Mouse (Mus musculus) kidney, adult 2 months (tissue): ENCODE data around the gene Rnf114.

Source experiments
- CTCF ChIP-seq: fragments of 200-500 bp; conservative IDR thresholded peaks from 2 replicates; pipeline ENCODE4 v1.5.1; 2011; ENCODE audit warnings: low read depth, mild to moderate bottlenecking, control low read depth, low read length, moderate library complexity, mixed read lengths; ENCODE audit not compliant: insufficient read depth, insufficient read length
- POLR2A ChIP-seq: fragments of 200-500 bp; IDR thresholded peaks from one replicate; pipeline ENCODE4 v1.6.1; 2011; ENCODE audit warnings: low read depth, low read length, control low read depth

GRCm38 (mm10) chr2:167562101-167562500 is 69.7 kb downstream of the Rnf114 start:
- no peak for TF ChIP-seq CTCF
- no peak for TF ChIP-seq POLR2A
